Mouse (Mus musculus): ENCODE data around the gene Spag5. TPM values are rescaled to one million over a fixed set of nuclear protein-coding genes. Genes with fewer than 3 reads are reported as not detected.

Spag5 gene
- total RNA-seq (2014; rRNA removed): 26.7 and 31.4 TPM in 2 replicates
- polyA plus RNA-seq (2015; fragmentation: Nextera tagmentation; extraction: Ambion mirVana): 9.1 and 9.9 TPM in 2 replicates

GRCm38 (mm10) chr11:78301357-78302084, at the start of gene Spag5:
Gene Spag5 (plus strand): TSS chr11:78301529.
- Histone ChIP-seq H3K9me3 (ENCODE audit: low read length) (no peaks in the 10 kb centered on the region), H3K36me3 (ENCODE audit: insufficient read depth, low read length) (no peaks in the 10 kb centered on the region), H3K27me3 (ENCODE audit: insufficient read depth, low read length) (no peaks in the 10 kb centered on the region), H3K4me3 (ENCODE audit: low read length) (peak within 1 kb of the TSS; percentile 65), H3K4me2 (ENCODE audit: low read depth, low read length) (peak within 1 kb of the TSS; percentile 100), H3K27ac (peak within 1 kb of the TSS; percentile 38), H3K4me1 (ENCODE audit: insufficient read depth, low read length) (0 out of 2 replicates have a peak, but pooled peaks cover 3% of the 10 kb centered on the region), H3K9ac (replicated peaks; ENCODE audit: low read length) (peak within 1 kb of the TSS; percentile 47; the same call in 1 of the 2 replicates)
- WGBS: under 1% methylated on average over 49 of the region's 49 CpGs
- DNase-seq (ENCODE audit: low spot score) (peak; percentile 94), ATAC-seq (peak; percentile 100)
- no peak for TF ChIP-seq CTCF (IDR thresholded peaks at IDR 0.05; ENCODE audit: low read depth)

GRCm38 (mm10) chr11:78256618-78257017, 44.7 kb upstream of the Spag5 start:
- DNase-seq (ENCODE audit: low spot score) (peak; percentile 35), ATAC-seq (no peak)
- Histone ChIP-seq H3K4me3 (ENCODE audit: low read length) (no peak overlapping the region), H3K4me1 (ENCODE audit: insufficient read depth, low read length) (no peaks in the 10 kb centered on the region), H3K9me3 (ENCODE audit: low read length) (no peaks in the 10 kb centered on the region), H3K27me3 (ENCODE audit: insufficient read depth, low read length) (no peaks in the 10 kb centered on the region), H3K27ac (no peak overlapping the region), H3K36me3 (ENCODE audit: insufficient read depth, low read length) (peaks cover 25% of the 10 kb centered on the region), H3K4me2 (ENCODE audit: low read depth, low read length) (no peak overlapping the region), H3K9ac (replicated peaks; ENCODE audit: low read length) (no peak overlapping the region)
- 100% methylated on average over 1 of the region's 1 CpGs for WGBS
- TF ChIP-seq CTCF (IDR thresholded peaks at IDR 0.05; ENCODE audit: low read depth): peak; percentile 44

GRCm38 (mm10) chr11:78260489-78261258, 40.7 kb upstream of the Spag5 start:
- no peak for TF ChIP-seq CTCF (IDR thresholded peaks at IDR 0.05; ENCODE audit: low read depth)
- ATAC-seq (no peak), DNase-seq (ENCODE audit: low spot score) (no peak)
- no peak overlapping the region for H3K27ac ChIP-seq
- H3K9ac ChIP-seq (replicated peaks; ENCODE audit: low read length): no peak overlapping the region
- H3K27me3 ChIP-seq (ENCODE audit: insufficient read depth, low read length): no peaks in the 10 kb centered on the region
- peak overlapping the region; percentile 92 for H3K4me3 ChIP-seq (ENCODE audit: low read length)
- 94% methylated on average over 2 of the region's 2 CpGs for WGBS
- peak overlapping the region; percentile 82; the same call in 1 of the 2 replicates for H3K4me2 ChIP-seq (ENCODE audit: low read depth, low read length)
- H3K36me3 ChIP-seq (ENCODE audit: insufficient read depth, low read length): peaks cover 20% of the 10 kb centered on the region
- no peaks in the 10 kb centered on the region for H3K4me1 ChIP-seq (ENCODE audit: insufficient read depth, low read length)
- H3K9me3 ChIP-seq (ENCODE audit: low read length): no peaks in the 10 kb centered on the region

- Histone ChIP-seq H3K36me3 (ENCODE audit: insufficient read depth, low read length) (peaks cover 28% of the 10 kb centered on the region), H3K9ac (replicated peaks; ENCODE audit: low read length) (peak within 1 kb of the TSS; percentile 81), H3K27me3 (ENCODE audit: insufficient read depth, low read length) (no peaks in the 10 kb centered on the region), H3K27ac (peak within 1 kb of the TSS; percentile 90), H3K4me2 (ENCODE audit: low read depth, low read length) (peak within 1 kb of the TSS; percentile 82), H3K4me1 (ENCODE audit: insufficient read depth, low read length) (no peaks in the 10 kb centered on the region), H3K9me3 (ENCODE audit: low read length) (no peaks in the 10 kb centered on the region), H3K4me3 (ENCODE audit: low read length) (peak within 1 kb of the TSS; percentile 92)
- under 1% methylated on average over 101 of the region's 115 CpGs for WGBS
- ATAC-seq (peak; percentile 98), DNase-seq (ENCODE audit: low spot score) (peak; percentile 98)
- 0 out of 2 replicates have a peak, but pooled peaks have one; percentile 8 for TF ChIP-seq CTCF (IDR thresholded peaks at IDR 0.05; ENCODE audit: low read depth)
Observed at GRCm38 (mm10) chr11:78261380-78262352, 39.7 kb upstream of the Spag5 start, which contains the start of gene 2610507B11Rik. Gene 2610507B11Rik (plus strand): TSS chr11:78261752.

GRCm38 (mm10) chr11:78262550-78262949, 38.8 kb upstream of the Spag5 start:
- Histone ChIP-seq H3K4me3 (ENCODE audit: low read length) (peak overlapping the region; percentile 92), H3K9ac (replicated peaks; ENCODE audit: low read length) (peak overlapping the region; percentile 81; the same call in 1 of the 2 replicates), H3K27ac (peak overlapping the region; percentile 90; the same call in 1 of the 2 replicates), H3K4me1 (ENCODE audit: insufficient read depth, low read length) (no peaks in the 10 kb centered on the region), H3K9me3 (ENCODE audit: low read length) (no peaks in the 10 kb centered on the region), H3K36me3 (ENCODE audit: insufficient read depth, low read length) (peaks cover 36% of the 10 kb centered on the region), H3K27me3 (ENCODE audit: insufficient read depth, low read length) (no peaks in the 10 kb centered on the region), H3K4me2 (ENCODE audit: low read depth, low read length) (peak overlapping the region; percentile 82)
- ATAC-seq (peak; percentile 22; the same call in 1 of the 2 replicates), DNase-seq (ENCODE audit: low spot score) (peak; percentile 90)
- peak; percentile 79 for TF ChIP-seq CTCF (IDR thresholded peaks at IDR 0.05; ENCODE audit: low read depth)
- 4% methylated on average over 8 of the region's 8 CpGs for WGBS

- no peak for ATAC-seq
- Histone ChIP-seq H3K4me1 (ENCODE audit: insufficient read depth, low read length) (no peaks in the 10 kb centered on the region), H3K36me3 (ENCODE audit: insufficient read depth, low read length) (peaks cover 60% of the 10 kb centered on the region), H3K9me3 (ENCODE audit: low read length) (no peaks in the 10 kb centered on the region), H3K4me3 (ENCODE audit: low read length) (no peak overlapping the region), H3K9ac (replicated peaks; ENCODE audit: low read length) (no peak overlapping the region), H3K27me3 (ENCODE audit: insufficient read depth, low read length) (no peaks in the 10 kb centered on the region), H3K4me2 (ENCODE audit: low read depth, low read length) (no peak overlapping the region), H3K27ac (no peak overlapping the region)
- no peak for TF ChIP-seq CTCF (IDR thresholded peaks at IDR 0.05; ENCODE audit: low read depth)
- 93% methylated on average over 6 of the region's 6 CpGs for WGBS
- no peak for DNase-seq (ENCODE audit: low spot score)
Observed at GRCm38 (mm10) chr11:78265571-78265970, 35.8 kb upstream of the Spag5 start.
